ENCODE assay signal across 8 mouse cellular contexts in the genomic region with DNA sequence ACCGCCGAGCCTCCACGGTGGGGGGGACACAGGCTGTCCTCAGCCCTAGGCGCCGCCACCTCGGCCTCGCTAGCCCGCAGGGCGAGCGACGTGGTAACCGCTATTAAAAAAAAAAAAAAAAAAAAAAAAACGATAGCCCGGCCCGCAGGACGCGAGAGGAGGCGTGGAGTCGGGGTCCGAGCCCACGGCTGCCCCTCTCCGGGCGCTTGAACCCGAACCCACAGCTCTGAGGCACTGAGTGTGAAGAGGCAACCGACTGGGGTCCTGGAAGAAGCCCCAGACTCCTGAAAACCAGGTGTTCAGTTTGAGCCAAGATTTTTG. TPM values are rescaled to one million over a fixed set of nuclear protein-coding genes. Genes with fewer than 3 reads are reported as not detected.
A peak's percentile ranks its signal among the peaks of the same experiment; 100 is the strongest.
DNase-seq lines count a peak whose midpoint lies in the region; ATAC-seq and TF ChIP-seq lines count a peak whose summit lies in the region.

No protein-coding gene starts in this region.

- no peaks in the 10 kb centered on the region for H3K36me3 ChIP-seq in spleen, adult 2 months (ENCODE audit: control insufficient read depth, insufficient read depth, low read length)
- H3K36me3 ChIP-seq in liver, embryonic 11.5 days (ENCODE audit: control insufficient read depth, insufficient read depth, low read length), result no peaks in the 10 kb centered on the region

- peak; percentile 18 for DNase-seq in adrenal gland, adult 2 months
- no peak for DNase-seq in adrenal gland, postnatal 25 days
- no peak for DNase-seq in spleen, adult 2 months (ENCODE audit: low read depth in 1 of 2, low spot score in 2 of 2)
- no peak for DNase-seq in spleen, postnatal 36 days (ENCODE audit: low spot score in 2 of 2)
- no peak for DNase-seq in liver, embryonic 11.5 days (ENCODE audit: low spot score)
- DNase-seq in Muller cell, postnatal 12 days (ENCODE audit: inconsistent ontology term), result no peak
- no peak for DNase-seq in urinary bladder, postnatal 4 days (ENCODE audit: low spot score in 2 of 2)
- DNase-seq in embryo, embryonic 9.5 days (ENCODE audit: extremely low spot score), result no peak

- TF ChIP-seq CTCF in spleen, adult 2 months (IDR thresholded peaks at IDR 0.05; ENCODE audit: extremely low read depth, insufficient read depth, insufficient read length, insufficient replicate concordance), result no peak

- peak overlapping the region; percentile 93 for H3K9ac ChIP-seq in liver, embryonic 11.5 days (ENCODE audit: low read depth, low read length)

- no peaks in the 10 kb centered on the region for H3K27me3 ChIP-seq in spleen, adult 2 months (ENCODE audit: control insufficient read depth, insufficient read depth, low read length)
- no peaks in the 10 kb centered on the region for H3K27me3 ChIP-seq in liver, embryonic 11.5 days (replicated peaks; ENCODE audit: control insufficient read depth, insufficient read depth, low read length)

- H3K9me3 ChIP-seq in liver, embryonic 11.5 days (ENCODE audit: control insufficient read depth, low read length), result no peaks in the 10 kb centered on the region

- no peak; the same call in 1 of the 2 replicates for ATAC-seq in liver, embryonic 11.5 days (replicated peaks; ENCODE audit: low FRiP score)

- peak overlapping the region; percentile 74 for H3K4me2 ChIP-seq in liver, embryonic 11.5 days

- H3K4me3 ChIP-seq in spleen, adult 2 months (ENCODE audit: extremely low read depth, insufficient read depth, insufficient read length), result peak overlapping the region; percentile 83
- peak overlapping the region; percentile 82 for H3K4me3 ChIP-seq in liver, embryonic 11.5 days (ENCODE audit: low read depth, low read length)

- TF ChIP-seq POLR2A in spleen, adult 2 months (IDR thresholded peaks at IDR 0.05; ENCODE audit: low read depth, low read length), result no peak

- under 1% methylated on average over 25 of the region's 25 CpGs for WGBS in spleen, adult 2 months
- WGBS in liver, embryonic 11.5 days, result under 1% methylated on average over 22 of the region's 25 CpGs

- peak overlapping the region; percentile 89 for H3K27ac ChIP-seq in spleen, adult 2 months (ENCODE audit: insufficient read depth, low read length)
- peak overlapping the region; percentile 49 for H3K27ac ChIP-seq in liver, embryonic 11.5 days (ENCODE audit: low read depth, low read length)

- H3K4me1 ChIP-seq in spleen, adult 2 months (ENCODE audit: control insufficient read depth, insufficient read depth, insufficient read length), result 0 out of 2 replicates have a peak, but pooled peaks cover 3% of the 10 kb centered on the region
- peaks cover 13% of the 10 kb centered on the region for H3K4me1 ChIP-seq in liver, embryonic 11.5 days (replicated peaks; ENCODE audit: control insufficient read depth, insufficient read depth, low read length)

RNA-seq across cellular contexts. Expression of a gene that starts 11.9 kb away (rescaled TPM):
- 10 to 100 TPM; 14.1 to 20.9 TPM for total RNA-seq in adrenal gland, adult 2 months (2021)
- 2.3 and 2.5 TPM in 2 replicates for polyA plus RNA-seq in adrenal gland, adult 2 months (2012; rRNA removed)
- total RNA-seq in adrenal gland, postnatal 25 days (2021), result 17.3 and 17.9 TPM in 2 replicates
- 4.7 and 4.9 TPM in 2 replicates for polyA plus RNA-seq in spleen, adult 2 months (2012; rRNA removed)
- 7.0 and 10.6 TPM in 2 replicates for polyA plus RNA-seq in liver, embryonic 11.5 days (2014; fragmentation: Nextera tagmentation; extraction: Ambion mirVana)

RNA-seq across cellular contexts. Expression of a gene that starts 12.3 kb away (rescaled TPM):
- total RNA-seq in adrenal gland, adult 2 months (2021), result 10 to 100 TPM; 16.1 to 19.5 TPM
- polyA plus RNA-seq in adrenal gland, adult 2 months (2012; rRNA removed), result 1.5 and 2.1 TPM in 2 replicates
- 21.2 and 24.4 TPM in 2 replicates for total RNA-seq in adrenal gland, postnatal 25 days (2021)
- 3.0 TPM in 2 replicates for polyA plus RNA-seq in spleen, adult 2 months (2012; rRNA removed)
- polyA plus RNA-seq in liver, embryonic 11.5 days (2014; fragmentation: Nextera tagmentation; extraction: Ambion mirVana), result 16.2 and 18.0 TPM in 2 replicates

RNA-seq across cellular contexts. Expression of a gene that starts 47.3 kb away (rescaled TPM):
- 100 to 1,000 TPM; 133 to 206 TPM for total RNA-seq in adrenal gland, adult 2 months (2021)
- 200 and 240 TPM in 2 replicates for polyA plus RNA-seq in adrenal gland, adult 2 months (2012; rRNA removed)
- 134 and 159 TPM in 2 replicates for total RNA-seq in adrenal gland, postnatal 25 days (2021)
- 84.5 and 116 TPM in 2 replicates for polyA plus RNA-seq in spleen, adult 2 months (2012; rRNA removed)
- polyA plus RNA-seq in liver, embryonic 11.5 days (2014; fragmentation: Nextera tagmentation; extraction: Ambion mirVana), result 279 and 291 TPM in 2 replicates
